Mouse (Mus musculus) urinary bladder, postnatal 10 days (tissue): Measurements from ENCODE around the gene Fndc8.
"Not testable (repeated sequence)": the region's sequence is repeated elsewhere in the genome, so short reads cannot be mapped to it uniquely, and the experiment has no call there.

Experiments used
- DNase-seq: peaks from one replicate; pipeline ENCODE4 v3.0.0; 2022; ENCODE audit warnings: low spot score

Gene Fndc8

DNA sequence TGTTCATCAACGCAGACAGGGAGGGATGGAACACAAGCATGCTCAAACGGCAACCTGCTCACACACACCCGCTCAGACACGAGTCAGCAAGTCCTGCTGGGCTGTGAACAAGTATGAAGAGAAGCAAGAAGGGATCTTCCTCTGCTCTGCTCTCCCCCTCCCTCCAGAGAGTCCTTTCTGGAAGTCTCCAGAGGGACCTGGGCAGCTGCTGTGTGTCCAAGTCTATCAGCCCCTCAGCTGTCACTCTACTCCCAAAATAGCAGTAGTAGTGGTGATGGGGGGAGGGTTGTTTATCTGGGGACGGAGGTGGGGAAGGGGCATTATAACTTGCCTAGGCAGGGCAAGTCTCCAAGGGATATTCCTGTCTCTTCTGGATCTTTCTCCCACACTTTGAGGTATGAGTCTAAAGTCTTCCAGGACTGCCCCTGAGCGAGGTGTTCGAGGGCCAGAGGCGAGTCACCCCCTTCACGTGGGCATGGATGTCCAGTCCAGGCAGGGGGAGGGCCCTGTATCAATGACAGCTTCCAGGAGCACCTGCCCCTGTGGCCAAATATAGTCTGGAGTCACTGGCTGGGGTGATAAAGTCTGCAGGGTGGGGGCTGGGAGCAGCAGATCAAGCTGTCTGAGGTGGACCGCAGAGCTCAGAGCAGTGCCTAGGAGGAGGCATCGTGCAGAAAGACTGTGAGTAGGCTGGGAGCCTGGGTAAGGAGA is 18.9 kb downstream of the Fndc8 start:
- DNase-seq: no peak

DNA sequence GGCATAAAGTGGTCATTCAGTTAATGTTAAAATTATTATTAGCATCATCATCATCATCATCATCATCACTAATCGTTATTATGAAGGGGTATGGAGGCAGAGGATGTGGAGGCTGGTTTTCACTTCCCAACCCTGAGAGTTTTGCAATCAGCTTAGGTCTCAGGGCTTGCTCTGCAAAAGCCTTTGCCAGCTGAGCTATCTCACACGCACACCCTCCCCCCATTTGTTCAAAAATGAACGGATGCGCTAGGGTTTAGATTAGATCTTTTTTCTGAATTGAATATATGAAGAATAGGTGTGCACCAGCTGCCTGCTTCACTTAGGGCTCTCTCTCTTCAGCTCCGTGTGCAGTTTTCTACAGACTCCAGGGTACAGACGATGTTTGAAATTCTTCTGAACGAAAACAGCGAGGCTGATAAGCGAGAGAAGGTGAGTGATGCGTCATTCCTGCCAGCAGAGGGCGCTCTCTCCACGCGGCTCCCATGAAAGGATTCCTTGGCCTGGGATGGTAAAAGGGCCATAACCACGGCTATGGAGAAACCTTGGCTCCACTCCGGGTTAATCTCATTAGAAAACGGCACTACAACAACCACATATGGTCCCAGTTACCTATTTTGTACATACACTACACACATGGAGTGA is 22.9 kb downstream of the Fndc8 start:
- DNase-seq: no peak

GRCm38 (mm10) chr11:82920768-82921167 is 28.8 kb downstream of the Fndc8 start:
- no peak for DNase-seq

- DNase-seq: no peak
These were observed 29.8 kb downstream of the Fndc8 start for GRCm38 (mm10) chr11:82921691-82922090.

DNA sequence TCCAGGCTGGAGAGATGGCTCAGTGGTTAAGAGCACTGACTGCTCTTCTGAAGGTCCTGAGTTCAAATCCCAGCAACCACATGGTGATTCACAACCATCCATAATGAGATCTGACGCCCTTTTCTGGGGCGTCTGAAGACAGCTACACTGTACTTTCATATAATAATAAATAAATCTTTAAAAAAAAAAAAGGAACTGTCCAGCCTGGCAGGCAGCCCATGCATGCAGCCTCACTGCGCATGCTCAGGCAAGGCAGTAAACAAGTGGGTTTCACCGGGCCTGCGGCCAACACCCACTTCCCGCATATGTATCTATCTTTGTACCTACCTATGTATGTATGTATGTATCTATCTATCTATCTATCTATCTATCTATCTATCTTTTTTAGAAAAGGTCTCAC is 32.0 kb downstream of the Fndc8 start:
- not testable (repeated sequence) for DNase-seq

DNA sequence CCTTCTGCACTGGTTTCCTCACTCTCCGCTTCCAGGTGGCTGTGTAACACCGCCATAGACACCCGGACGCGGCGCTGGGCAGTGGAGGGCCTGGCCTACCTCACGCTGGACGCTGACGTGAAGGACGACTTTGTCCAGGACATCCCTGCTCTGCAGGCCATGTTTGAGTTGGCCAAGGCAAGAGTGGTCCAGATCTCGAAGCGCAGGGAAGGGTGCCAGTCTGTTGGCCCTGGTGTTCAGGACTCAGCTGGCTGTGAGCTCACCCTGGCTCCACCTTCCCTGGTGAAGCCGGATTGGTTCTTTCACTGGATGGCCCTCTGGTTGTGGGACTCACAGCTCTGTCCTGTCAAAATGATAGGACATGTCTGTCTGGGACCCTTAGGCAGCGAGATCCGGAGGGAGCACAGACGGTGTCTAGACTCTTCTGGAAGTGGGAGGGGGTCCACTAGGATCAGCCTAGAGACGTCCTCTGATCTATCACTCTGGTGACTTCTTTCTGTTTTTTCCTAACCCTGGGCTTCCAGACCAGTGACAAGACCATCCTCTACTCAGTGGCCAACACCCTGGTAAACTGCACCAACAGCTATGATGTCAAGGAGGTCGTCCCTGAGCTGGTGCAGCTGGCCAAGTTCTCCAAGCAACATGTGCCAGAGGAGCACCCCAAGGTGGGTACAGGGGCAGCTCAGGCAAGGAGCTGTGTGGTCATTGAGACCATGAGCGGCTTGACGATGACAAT is 37.1 kb downstream of the Fndc8 start:
- DNase-seq: no peak

DNA sequence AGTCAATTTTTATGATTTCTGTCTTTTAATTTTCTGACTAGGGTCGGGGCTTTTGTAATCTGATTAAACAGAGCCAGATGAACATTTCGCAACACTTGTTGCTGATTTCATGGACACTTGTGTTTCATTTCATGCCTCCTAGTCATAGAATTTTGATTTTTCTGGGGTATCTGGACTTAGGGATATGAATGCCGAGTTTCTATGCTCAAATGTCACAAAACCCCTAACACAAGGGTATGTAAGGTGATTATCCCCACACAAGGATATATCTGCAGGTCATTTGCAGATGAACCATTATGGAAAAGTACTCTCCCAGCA is 37.7 kb downstream of the Fndc8 start:
- no peak for DNase-seq

DNA sequence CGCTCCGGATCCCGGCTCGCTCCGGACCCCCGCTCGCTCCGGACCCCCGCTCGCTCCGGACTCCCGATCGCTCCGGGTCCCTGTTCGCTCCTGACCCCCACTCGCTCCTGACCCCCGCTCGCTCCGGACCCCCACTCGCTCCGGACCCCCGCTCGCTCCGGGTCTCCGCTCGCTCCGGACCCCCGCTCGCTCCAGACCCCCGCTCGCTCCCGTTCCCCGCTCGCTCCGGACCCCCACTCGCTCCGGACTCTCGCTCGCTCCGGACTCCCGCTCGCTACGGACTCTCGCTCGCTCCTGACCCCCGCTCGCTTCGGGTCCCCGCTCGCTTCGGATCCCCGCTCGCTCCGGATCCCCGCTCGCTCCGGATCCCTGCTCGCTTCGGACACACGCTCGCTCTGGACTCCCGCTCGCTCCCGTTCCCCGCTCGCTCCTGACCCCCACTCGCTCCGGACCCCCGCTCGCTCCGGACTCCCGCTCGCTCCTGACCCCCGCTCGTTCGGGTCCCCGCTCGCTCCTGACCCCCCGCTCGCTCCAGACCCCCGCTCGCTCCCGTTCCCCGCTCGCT is 38.5 kb downstream of the Fndc8 start:
- DNase-seq: not testable (repeated sequence)

- DNase-seq: not testable (repeated sequence)
These were observed 39.2 kb downstream of the Fndc8 start for GRCm38 (mm10) chr11:82931161-82931560.

- DNase-seq: not testable (repeated sequence)
These were observed 39.9 kb downstream of the Fndc8 start for GRCm38 (mm10) chr11:82931671-82932450.

DNA sequence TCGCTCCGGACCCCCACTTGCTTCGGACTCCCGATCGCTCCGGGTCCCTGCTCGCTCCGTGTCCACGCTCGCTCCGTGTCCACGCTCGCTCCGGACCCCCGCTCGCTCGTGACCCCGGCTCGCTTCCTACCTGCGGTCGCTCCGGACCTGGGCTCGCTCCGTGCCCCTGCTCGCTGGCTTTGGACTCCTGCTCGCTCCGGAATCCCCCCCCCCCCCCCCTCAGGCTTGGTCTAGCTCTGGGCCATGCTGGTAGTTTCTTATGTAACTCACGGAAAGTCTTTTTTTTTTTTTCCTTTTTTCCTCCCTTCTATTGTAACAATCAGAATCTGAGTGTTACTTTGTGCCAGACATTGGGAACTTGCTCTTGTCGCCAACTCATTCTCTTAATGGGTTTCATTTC is 41.3 kb downstream of the Fndc8 start:
- no peak for DNase-seq

DNA sequence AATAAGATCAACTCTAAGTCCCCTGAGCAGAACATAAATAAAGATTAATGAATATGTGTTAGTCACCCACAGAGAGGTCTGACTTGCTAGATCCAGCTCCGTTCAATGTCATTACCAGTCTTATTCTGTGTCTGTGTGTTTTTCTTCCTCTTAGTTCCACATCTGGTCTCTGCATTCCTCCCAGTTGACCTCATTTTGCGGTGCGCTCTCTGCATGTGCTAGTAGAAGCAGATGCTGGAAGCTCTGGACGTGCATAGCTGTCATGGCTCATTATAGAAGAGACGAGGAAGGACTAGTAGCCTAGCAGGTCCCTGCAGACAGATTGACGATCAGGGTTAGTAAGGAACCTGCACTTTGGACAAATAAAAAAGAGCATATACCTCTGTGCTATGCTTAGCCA is 51.4 kb downstream of the Fndc8 start:
- no peak for DNase-seq

GRCm38 (mm10) chr11:82945636-82946035 is 53.7 kb downstream of the Fndc8 start:
- DNase-seq: no peak

DNA sequence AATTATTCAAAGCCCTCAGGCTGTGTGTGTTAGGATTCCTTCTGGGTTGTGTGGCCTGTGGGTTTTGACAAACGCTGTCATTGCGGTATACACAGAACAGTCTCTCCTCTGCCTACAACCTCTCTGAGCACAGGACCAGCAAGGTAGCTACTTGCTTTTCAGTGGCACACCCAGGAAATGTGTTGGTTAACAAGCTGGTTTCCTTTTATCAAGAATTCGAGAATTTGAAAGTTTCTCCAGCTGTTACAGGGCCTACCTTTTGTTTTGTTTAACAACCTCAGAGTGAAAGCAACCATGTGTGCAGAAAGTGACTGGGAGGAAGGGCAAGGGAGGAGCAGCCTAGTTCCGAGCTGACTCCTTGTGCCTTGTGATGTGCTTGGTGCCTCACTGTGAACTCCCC is 55.5 kb downstream of the Fndc8 start:
- DNase-seq: no peak

DNA sequence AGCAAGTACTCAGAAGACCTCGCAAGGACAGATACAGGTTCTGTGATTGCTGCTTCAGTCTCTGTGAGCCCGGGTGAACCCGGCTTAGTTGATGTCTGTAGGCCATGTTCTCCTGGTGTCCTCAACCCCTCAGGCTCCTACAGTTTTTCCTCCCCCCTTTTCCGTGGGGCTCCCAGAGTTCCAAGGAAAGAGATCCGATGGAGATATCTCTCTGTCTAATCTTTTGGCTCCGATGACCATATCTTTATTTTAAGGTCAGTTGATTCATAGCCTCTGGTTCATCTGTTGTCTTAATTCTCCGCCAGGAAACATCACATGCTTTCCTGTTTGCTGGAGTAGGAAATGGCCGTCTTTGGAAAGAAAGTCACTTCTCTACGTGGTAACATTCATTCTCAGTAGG is 57.1 kb downstream of the Fndc8 start:
- DNase-seq: no peak
